Mouse (Mus musculus): Measurements from ENCODE around the gene Ly6g6d. TPM values are rescaled to one million over a fixed set of nuclear protein-coding genes. Genes with fewer than 3 reads are reported as not detected.

Gene Ly6g6d
- polyA plus RNA-seq, 1 experiment from 2014 or later: 2.7 TPM

GRCm38 (mm10) chr17:35088825-35089644 is 11.2 kb upstream of the Ly6g6d start, which contains the start of gene Abhd16a:
TSS of gene Abhd16a (plus strand) at chr17:35089263.
- peaks cover 23% of the 10 kb centered on the region for H3K36me3 ChIP-seq (ENCODE audit: insufficient read depth)
- peak; percentile 5; the same call in 1 of the 2 replicates for TF ChIP-seq CTCF (IDR thresholded peaks at IDR 0.05; ENCODE audit: low read depth)
- DNase-seq (peak; percentile 98), ATAC-seq (ENCODE audit: insufficient read depth) (peak; percentile 99)
- H3K4me2 ChIP-seq: peak within 1 kb of the TSS; percentile 63
- peak within 1 kb of the TSS; percentile 96 for H3K27ac ChIP-seq (ENCODE audit: low read depth)
- H3K4me3 ChIP-seq (ENCODE audit: low read depth, low read length): peak within 1 kb of the TSS; percentile 63
- H3K27me3 ChIP-seq (ENCODE audit: insufficient read depth, low read length): no peaks in the 10 kb centered on the region
- 3% methylated on average over 67 of the region's 67 CpGs for WGBS
- peak within 1 kb of the TSS; percentile 84 for H3K9ac ChIP-seq
- no peaks in the 10 kb centered on the region for H3K9me3 ChIP-seq (ENCODE audit: low read depth, low read length)
- H3K4me1 ChIP-seq (ENCODE audit: insufficient read depth): peaks cover 7% of the 10 kb centered on the region

DNA sequence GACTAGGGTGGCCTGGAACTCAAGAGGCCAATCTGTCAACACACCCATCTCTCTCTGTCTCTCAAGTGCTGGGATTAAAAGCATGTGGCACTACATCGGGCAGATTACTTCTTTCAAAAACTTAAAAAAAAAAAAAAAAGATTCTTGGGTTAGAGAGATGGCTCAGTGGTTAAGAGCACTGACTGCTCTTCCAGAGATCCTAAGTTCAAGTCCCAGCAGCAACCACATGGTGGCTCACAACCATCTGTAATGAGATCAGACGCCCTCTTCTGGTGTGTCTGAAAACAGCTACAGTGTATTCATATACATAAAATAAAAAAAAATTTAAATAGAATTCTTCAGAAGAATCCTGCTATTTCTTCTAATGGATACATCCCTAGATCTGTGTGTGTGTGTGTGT is 10.3 kb upstream of the Ly6g6d start:
- peak; percentile 57 for TF ChIP-seq CTCF (IDR thresholded peaks at IDR 0.05; ENCODE audit: low read depth)
- Histone ChIP-seq H3K36me3 (ENCODE audit: insufficient read depth) (peaks cover 16% of the 10 kb centered on the region), H3K27ac (ENCODE audit: low read depth) (no peak overlapping the region), H3K4me2 (no peak overlapping the region), H3K27me3 (ENCODE audit: insufficient read depth, low read length) (no peaks in the 10 kb centered on the region), H3K4me3 (ENCODE audit: low read depth, low read length) (no peak overlapping the region), H3K4me1 (ENCODE audit: insufficient read depth) (peaks cover 7% of the 10 kb centered on the region), H3K9me3 (ENCODE audit: low read depth, low read length) (no peaks in the 10 kb centered on the region), H3K9ac (no peak overlapping the region)
- DNase-seq (no peak), ATAC-seq (ENCODE audit: insufficient read depth) (no peak)
- 37% methylated on average over 2 of the region's 2 CpGs for WGBS

DNA sequence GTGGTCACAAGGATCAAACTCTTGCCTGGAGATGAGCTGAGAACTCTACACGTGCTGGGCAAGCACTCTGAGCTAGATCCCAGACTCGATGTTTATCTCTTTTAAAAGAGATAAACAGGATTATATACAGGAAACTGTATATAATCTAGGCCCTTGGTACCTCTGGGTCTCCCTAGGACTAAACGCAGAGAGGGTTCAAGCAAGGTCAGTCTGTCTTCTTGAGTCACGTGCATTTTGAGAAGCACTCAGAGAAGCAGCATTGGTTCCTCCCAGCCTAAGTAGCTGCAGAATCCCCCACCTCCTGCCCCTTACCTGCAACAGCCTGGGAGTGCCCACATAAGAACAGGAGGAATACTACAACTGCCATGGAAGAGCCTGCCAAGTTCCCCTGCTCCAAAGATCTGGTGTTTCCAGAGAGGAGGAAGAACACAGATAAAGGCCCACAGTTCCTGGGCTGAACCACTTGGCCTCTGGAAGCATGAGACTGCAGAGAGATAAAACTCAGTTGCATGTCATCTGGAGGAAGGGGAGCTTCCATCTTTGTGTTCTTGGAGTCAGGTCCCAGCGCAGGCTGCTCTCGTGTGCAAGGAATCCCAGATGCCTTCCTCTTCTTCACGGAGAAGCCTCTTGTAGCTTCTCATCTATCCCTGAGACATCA is 7.5 kb upstream of the Ly6g6d start, which contains the start of gene Ly6g6f:
TSS of gene Ly6g6f (minus strand) at position 403 of the 658 bp plus-strand sequence.
- Histone ChIP-seq H3K9me3 (ENCODE audit: low read depth, low read length) (no peaks in the 10 kb centered on the region), H3K9ac (no peak within 1 kb of the TSS), H3K4me1 (ENCODE audit: insufficient read depth) (peaks cover 5% of the 10 kb centered on the region), H3K36me3 (ENCODE audit: insufficient read depth) (no peaks in the 10 kb centered on the region), H3K27ac (ENCODE audit: low read depth) (no peak within 1 kb of the TSS), H3K4me2 (no peak within 1 kb of the TSS), H3K27me3 (ENCODE audit: insufficient read depth, low read length) (no peaks in the 10 kb centered on the region), H3K4me3 (ENCODE audit: low read depth, low read length) (no peak within 1 kb of the TSS)
- no peak for ATAC-seq (ENCODE audit: insufficient read depth)
- no peak for DNase-seq
- TF ChIP-seq CTCF (IDR thresholded peaks at IDR 0.05; ENCODE audit: low read depth): no peak
- WGBS: 58% methylated on average over 7 of the region's 7 CpGs

GRCm38 (mm10) chr17:35083929-35084497 is 6.1 kb upstream of the Ly6g6d start:
- Histone ChIP-seq H3K9ac (no peak overlapping the region), H3K4me2 (no peak overlapping the region), H3K36me3 (ENCODE audit: insufficient read depth) (no peaks in the 10 kb centered on the region), H3K27ac (ENCODE audit: low read depth) (no peak overlapping the region), H3K4me3 (ENCODE audit: low read depth, low read length) (no peak overlapping the region), H3K27me3 (ENCODE audit: insufficient read depth, low read length) (no peaks in the 10 kb centered on the region), H3K4me1 (ENCODE audit: insufficient read depth) (no peaks in the 10 kb centered on the region), H3K9me3 (ENCODE audit: low read depth, low read length) (no peaks in the 10 kb centered on the region)
- DNase-seq (no peak), ATAC-seq (ENCODE audit: insufficient read depth) (no peak)
- no peak for TF ChIP-seq CTCF (IDR thresholded peaks at IDR 0.05; ENCODE audit: low read depth)
- 64% methylated on average over 3 of the region's 3 CpGs for WGBS

- H3K27me3 ChIP-seq (ENCODE audit: insufficient read depth, low read length): no peaks in the 10 kb centered on the region
- H3K9me3 ChIP-seq (ENCODE audit: low read depth, low read length): no peaks in the 10 kb centered on the region
- DNase-seq (no peak), ATAC-seq (ENCODE audit: insufficient read depth) (no peak)
- no peak overlapping the region for H3K4me2 ChIP-seq
- no peak overlapping the region for H3K27ac ChIP-seq (ENCODE audit: low read depth)
- TF ChIP-seq CTCF (IDR thresholded peaks at IDR 0.05; ENCODE audit: low read depth): no peak
- 79% methylated on average over 16 of the region's 16 CpGs for WGBS
- no peak overlapping the region for H3K4me3 ChIP-seq (ENCODE audit: low read depth, low read length)
- no peak overlapping the region for H3K9ac ChIP-seq
- H3K36me3 ChIP-seq (ENCODE audit: insufficient read depth): no peaks in the 10 kb centered on the region
- no peaks in the 10 kb centered on the region for H3K4me1 ChIP-seq (ENCODE audit: insufficient read depth)
Measured at GRCm38 (mm10) chr17:35082841-35083576, 5.1 kb upstream of the Ly6g6d start.

DNA sequence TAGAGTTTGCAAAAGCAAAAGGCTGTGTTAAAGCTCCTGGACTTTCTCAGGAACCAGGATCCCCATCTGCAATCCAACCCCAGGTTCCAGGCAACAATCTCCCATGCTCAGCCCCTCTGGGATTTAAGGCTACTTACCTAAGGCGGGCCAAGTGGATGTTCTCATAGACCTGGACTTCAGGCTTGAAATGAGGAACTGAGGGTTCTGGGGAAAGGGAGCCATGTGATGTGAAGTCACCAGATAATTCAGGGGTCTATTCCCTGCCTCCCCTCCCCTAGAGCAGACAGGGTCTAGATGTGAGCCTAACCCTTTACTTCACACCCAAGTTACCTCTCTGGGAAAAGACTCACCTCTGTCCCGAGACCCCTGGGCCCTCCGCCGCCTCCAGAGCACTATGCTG is 2.8 kb upstream of the Ly6g6d start:
- Histone ChIP-seq H3K36me3 (ENCODE audit: insufficient read depth) (no peaks in the 10 kb centered on the region), H3K4me1 (ENCODE audit: insufficient read depth) (0 out of 2 replicates have a peak, but pooled peaks cover 4% of the 10 kb centered on the region), H3K9me3 (ENCODE audit: low read depth, low read length) (no peaks in the 10 kb centered on the region), H3K4me3 (ENCODE audit: low read depth, low read length) (no peak overlapping the region), H3K27me3 (ENCODE audit: insufficient read depth, low read length) (no peaks in the 10 kb centered on the region), H3K27ac (ENCODE audit: low read depth) (no peak overlapping the region), H3K4me2 (no peak overlapping the region), H3K9ac (no peak overlapping the region)
- no peak for DNase-seq
- ATAC-seq (ENCODE audit: insufficient read depth): no peak
- no peak for TF ChIP-seq CTCF (IDR thresholded peaks at IDR 0.05; ENCODE audit: low read depth)
- 84% methylated on average over 4 of the region's 4 CpGs for WGBS

Data from lung, embryonic 14.5 days (tissue).